Mouse (Mus musculus): Measurements from ENCODE around the gene Kcng1.
A peak's percentile ranks its signal among the peaks of the same experiment; 100 is the strongest.

The Kcng1 gene

GRCm38 (mm10) chr2:168260124-168260523 is 21.4 kb downstream of the Kcng1 start:
- no peak for DNase-seq (ENCODE audit: low spot score)

GRCm38 (mm10) chr2:168259046-168259445 is 22.5 kb downstream of the Kcng1 start:
- no peak for DNase-seq (ENCODE audit: low spot score)

- DNase-seq (ENCODE audit: low spot score) = no peak
Observed at GRCm38 (mm10) chr2:168257188-168257587, 24.3 kb downstream of the Kcng1 start.

GRCm38 (mm10) chr2:168256506-168256905 is 25.0 kb downstream of the Kcng1 start:
- DNase-seq (ENCODE audit: low spot score) = no peak

- DNase-seq (ENCODE audit: low spot score) = no peak
Observed at GRCm38 (mm10) chr2:168253822-168254221, 27.7 kb downstream of the Kcng1 start.

- no peak for DNase-seq (ENCODE audit: low spot score)
Observed at GRCm38 (mm10) chr2:168252639-168253292, 28.8 kb downstream of the Kcng1 start.

GRCm38 (mm10) chr2:168250270-168250669 is 31.3 kb downstream of the Kcng1 start:
- DNase-seq (ENCODE audit: low spot score) = peak; percentile 82

- no peak for DNase-seq (ENCODE audit: low spot score)
Observed at GRCm38 (mm10) chr2:168248856-168249245, 32.7 kb downstream of the Kcng1 start.

- DNase-seq (ENCODE audit: low spot score) = no peak
Observed at GRCm38 (mm10) chr2:168248167-168248855, 33.2 kb downstream of the Kcng1 start.

GRCm38 (mm10) chr2:168245571-168245970 is 36.0 kb downstream of the Kcng1 start:
- no peak for DNase-seq (ENCODE audit: low spot score)

GRCm38 (mm10) chr2:168243278-168243677 is 38.3 kb downstream of the Kcng1 start:
- DNase-seq (ENCODE audit: low spot score) = no peak

- DNase-seq (ENCODE audit: low spot score) = no peak
Observed at GRCm38 (mm10) chr2:168242841-168243240, 38.7 kb downstream of the Kcng1 start.

- no peak for DNase-seq (ENCODE audit: low spot score)
Observed at GRCm38 (mm10) chr2:168238335-168238734, 43.2 kb downstream of the Kcng1 start.

GRCm38 (mm10) chr2:168233286-168233685 is 48.2 kb downstream of the Kcng1 start:
- DNase-seq (ENCODE audit: low spot score) = no peak

GRCm38 (mm10) chr2:168231471-168231829 is 50.1 kb downstream of the Kcng1 start:
- no peak for DNase-seq (ENCODE audit: low spot score)

GRCm38 (mm10) chr2:168230773-168231470 is 50.6 kb downstream of the Kcng1 start:
- DNase-seq (ENCODE audit: low spot score) = no peak

GRCm38 (mm10) chr2:168230026-168230728 is 51.4 kb downstream of the Kcng1 start, which contains the start of the genes Gm20716, Dpm1 and Mocs3:
Gene Gm20716 (minus strand): TSS chr2:168230364.
Gene Dpm1 (minus strand): TSS chr2:168230591.
Gene Mocs3 (plus strand): TSS chr2:168230622.
- DNase-seq (ENCODE audit: low spot score) = peak; percentile 82

- DNase-seq (ENCODE audit: low spot score) = no peak
Observed at GRCm38 (mm10) chr2:168229116-168230025, 52.2 kb downstream of the Kcng1 start.

- no peak for DNase-seq (ENCODE audit: low spot score)
Observed at GRCm38 (mm10) chr2:168223326-168223725, 58.2 kb downstream of the Kcng1 start.

- DNase-seq (ENCODE audit: low spot score) = no peak
Observed at GRCm38 (mm10) chr2:168213788-168214397, 67.6 kb downstream of the Kcng1 start.

Measured in left cerebral cortex, adult 11 months (tissue).